In genomic region chr19:31361161-31361560, GRCm38 (mm10) we compare ENCODE assay signal across 10 mouse cellular contexts.
A peak's percentile ranks its signal among the peaks of the same experiment; 100 is the strongest.
DNase-seq lines count a peak whose midpoint lies in the region; ATAC-seq lines count a peak whose summit lies in the region.
"Had no signal": no experiment of that assay in that cellular context is flagged by ENCODE, and none has a peak within 500 bp of the region (broad histone marks: within the 10 kb centered on the region; RNA-seq: fewer than 3 reads in every experiment).

No protein-coding gene starts in this region.

- H3K27ac ChIP-seq in hindbrain, embryonic 16.5 days (ENCODE audit: low read depth, low read length), result no peak overlapping the region; the same call in 1 of the 2 replicates
- no peak overlapping the region for H3K27ac ChIP-seq in hindbrain, embryonic 12.5 days
- H3K27ac ChIP-seq: embryonic facial prominence, embryonic 15.5 days; limb, embryonic 15.5 days had no signal

- peak; percentile 87 for ATAC-seq in hindbrain, embryonic 16.5 days
- no peak for ATAC-seq in hindbrain, embryonic 12.5 days (ENCODE audit: low FRiP score)

- H3K27me3 ChIP-seq in hindbrain, embryonic 16.5 days (replicated peaks; ENCODE audit: control insufficient read depth, insufficient read depth, low read length), result no peaks in the 10 kb centered on the region
- H3K27me3 ChIP-seq in hindbrain, embryonic 12.5 days, result no peaks in the 10 kb centered on the region
- H3K27me3 ChIP-seq: embryonic facial prominence, embryonic 15.5 days; limb, embryonic 15.5 days had no signal

- H3K4me1 ChIP-seq in hindbrain, embryonic 16.5 days (ENCODE audit: control insufficient read depth, insufficient read depth, low read depth, low read length), result peaks cover 6% of the 10 kb centered on the region
- no peaks in the 10 kb centered on the region for H3K4me1 ChIP-seq in hindbrain, embryonic 12.5 days

- no peak overlapping the region for H3K9ac ChIP-seq in hindbrain, embryonic 16.5 days (ENCODE audit: low read depth, low read length)
- no peak overlapping the region for H3K9ac ChIP-seq in hindbrain, embryonic 12.5 days
- H3K9ac ChIP-seq: embryonic facial prominence, embryonic 15.5 days; limb, embryonic 15.5 days had no signal

- H3K9me3 ChIP-seq in hindbrain, embryonic 16.5 days (ENCODE audit: control insufficient read depth, low read length), result no peaks in the 10 kb centered on the region
- H3K9me3 ChIP-seq in hindbrain, embryonic 12.5 days (replicated peaks), result no peaks in the 10 kb centered on the region
- H3K9me3 ChIP-seq: embryonic facial prominence, embryonic 15.5 days; limb, embryonic 15.5 days had no signal

- H3K36me3 ChIP-seq in hindbrain, embryonic 16.5 days (ENCODE audit: control insufficient read depth, insufficient read depth, low read length), result no peaks in the 10 kb centered on the region
- H3K36me3 ChIP-seq in hindbrain, embryonic 12.5 days, result no peaks in the 10 kb centered on the region
- H3K36me3 ChIP-seq: embryonic facial prominence, embryonic 15.5 days; limb, embryonic 15.5 days had no signal

- no peak overlapping the region for H3K4me3 ChIP-seq in hindbrain, embryonic 16.5 days (ENCODE audit: low read length)
- H3K4me3 ChIP-seq in hindbrain, embryonic 12.5 days, result no peak overlapping the region
- H3K4me3 ChIP-seq: embryonic facial prominence, embryonic 15.5 days; limb, embryonic 15.5 days had no signal

- DNase-seq in adrenal gland, postnatal 10 days, result peak; percentile 68
- DNase-seq in fibroblast of lung, adult 2 months (ENCODE audit: low read depth), result peak; percentile 71
- peak; percentile 70 to 71 for DNase-seq in layer of hippocampus, postnatal 10 days (ENCODE audit: low spot score in 2 of 2)
- DNase-seq in ovary, postnatal 36 days (ENCODE audit: low spot score), result peak; percentile 26
- no peak for DNase-seq in urinary bladder, adult 2 months (ENCODE audit: low spot score)
- DNase-seq in spleen, adult 12 weeks (ENCODE audit: low spot score), result no peak

- 45% methylated on average over 3 of the region's 3 CpGs for WGBS in hindbrain, embryonic 16.5 days
- 66% methylated on average over 3 of the region's 3 CpGs for WGBS in hindbrain, embryonic 12.5 days

- no peak overlapping the region for H3K4me2 ChIP-seq in hindbrain, embryonic 16.5 days (ENCODE audit: low read length)
- no peak overlapping the region for H3K4me2 ChIP-seq in hindbrain, embryonic 12.5 days (replicated peaks)
- H3K4me2 ChIP-seq: embryonic facial prominence, embryonic 15.5 days; limb, embryonic 15.5 days had no signal

Comparison
In these comparisons a context has a peak if more than half of its experiments do, and no peak if none do; other contexts are left out.
1. DNase-seq: peak in adrenal gland, postnatal 10 days (single experiment), fibroblast of lung, adult 2 months (single experiment), layer of hippocampus, postnatal 10 days (2 of 2) and ovary, postnatal 36 days (single experiment); none in urinary bladder, adult 2 months (single experiment) and spleen, adult 12 weeks (single experiment).